18 mouse cellular contexts compared by ENCODE assay signal in the genomic region with DNA sequence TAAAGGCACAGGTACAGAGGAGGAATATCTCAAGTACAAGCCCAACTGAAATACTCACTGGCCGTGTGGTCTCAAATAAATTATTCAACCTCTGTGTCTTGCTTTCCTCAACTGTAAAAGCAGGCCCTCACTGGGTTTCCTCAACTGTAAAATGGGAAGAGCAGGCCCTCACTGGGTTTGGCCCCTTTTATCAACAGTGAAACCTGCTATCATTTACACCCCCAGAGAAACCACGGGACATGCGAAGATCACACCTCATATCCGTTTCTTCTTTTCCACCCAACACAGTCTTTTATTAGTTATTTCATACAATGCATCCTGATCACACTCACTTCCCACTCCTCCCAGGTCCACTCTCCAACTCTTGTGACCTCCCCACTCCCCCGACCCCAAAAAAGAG. TPM values are rescaled to one million over a fixed set of nuclear protein-coding genes. Genes with fewer than 3 reads are reported as not detected.
"Had no signal": no experiment of that assay in that cellular context is flagged by ENCODE, and none has a peak within 500 bp of the region (broad histone marks: within the 10 kb centered on the region; RNA-seq: fewer than 3 reads in every experiment).

No protein-coding gene starts in this region.

- DNase-seq: retina, postnatal 1 day; right cerebral cortex, adult 18-20 months; right cerebral cortex, postnatal 14 days; right cerebral cortex, postnatal 25 days; right cerebral cortex, postnatal 4 days; spleen, adult 18-20 months; thymus, adult 18-20 months; thymus, adult 2 months; thymus, postnatal 14 days; thymus, postnatal 25 days; thymus, postnatal 36 days; thymus, postnatal 4 days had no signal

- H3K9ac ChIP-seq: neural tube, embryonic 12.5 days; neural tube, embryonic 13.5 days; neural tube, embryonic 15.5 days; stomach, embryonic 15.5 days had no signal

- H3K36me3 ChIP-seq: neural tube, embryonic 12.5 days; neural tube, embryonic 13.5 days; neural tube, embryonic 15.5 days; stomach, embryonic 15.5 days had no signal

- H3K27me3 ChIP-seq: neural tube, embryonic 12.5 days; neural tube, embryonic 13.5 days; neural tube, embryonic 15.5 days; stomach, embryonic 15.5 days had no signal

- H3K4me1 ChIP-seq: neural tube, embryonic 12.5 days; neural tube, embryonic 15.5 days; stomach, embryonic 15.5 days had no signal

- H3K4me3 ChIP-seq: neural tube, embryonic 12.5 days; neural tube, embryonic 13.5 days; neural tube, embryonic 15.5 days; stomach, embryonic 15.5 days had no signal

- H3K27ac ChIP-seq: neural tube, embryonic 12.5 days; neural tube, embryonic 13.5 days; neural tube, embryonic 15.5 days; stomach, embryonic 15.5 days; stomach, postnatal 0 days had no signal

- H3K9me3 ChIP-seq: neural tube, embryonic 12.5 days; neural tube, embryonic 13.5 days; neural tube, embryonic 15.5 days; stomach, embryonic 15.5 days had no signal

RNA-seq across cellular contexts. Expression of a gene that starts 43.5 kb away (rescaled TPM):
- total RNA-seq: neutrophil, adult 5-6 weeks had no signal
